Mouse (Mus musculus) lung, postnatal 0 days (tissue): ENCODE measurements around the gene Csrnp3.

Experiments
- CTCF ChIP-seq: IDR thresholded peaks from 2 replicates; pipeline ENCODE4 v1.5.1; 2016; ENCODE audit warnings: antibody characterized with exemption, mild to moderate bottlenecking
- EP300 ChIP-seq: IDR thresholded peaks from 2 replicates; pipeline ENCODE4 v1.6.1; 2016; ENCODE audit warnings: antibody characterized with exemption, mild to moderate bottlenecking, control low read depth

DNA sequence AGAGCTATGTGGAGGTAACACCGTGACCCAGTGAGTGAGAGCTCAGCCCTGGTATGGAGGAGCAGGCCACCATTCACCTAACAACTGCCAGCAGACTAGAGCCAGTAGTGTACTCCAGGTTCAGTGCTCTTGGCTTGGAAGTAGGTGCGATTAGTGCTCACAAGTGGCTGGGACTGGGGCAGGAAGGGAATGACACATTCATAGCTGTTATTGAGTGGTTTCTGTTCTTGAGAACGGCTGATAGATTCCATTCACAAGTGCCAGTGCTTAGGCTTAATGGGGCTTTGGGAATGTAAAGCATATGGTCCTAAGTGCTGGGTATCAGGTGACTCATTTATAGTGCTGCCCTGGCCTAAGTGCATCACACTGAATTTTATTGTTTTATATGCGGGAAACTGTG, 136.4 kb downstream of the Csrnp3 start:
- TF ChIP-seq CTCF, result no peak
- TF ChIP-seq EP300, result peak; percentile 64; the same call in 1 of the 2 replicates
